Mouse (Mus musculus): Measurements from ENCODE around the gene Dmpk. TPM values are rescaled to one million over a fixed set of nuclear protein-coding genes. Genes with fewer than 3 reads are reported as not detected.

Dmpk gene
- polyA plus RNA-seq, 1 experiment from 2014 or later, result 98.1 TPM

- H3K27me3 ChIP-seq (ENCODE audit: control insufficient read depth, insufficient read depth, low read length), result no peaks in the 10 kb centered on the region
- H3K9ac ChIP-seq (ENCODE audit: low read length), result no peak overlapping the region
- peaks cover 20% of the 10 kb centered on the region for H3K36me3 ChIP-seq (ENCODE audit: control insufficient read depth, insufficient read depth, low read length)
- ATAC-seq (ENCODE audit: insufficient read depth, low FRiP score), result no peak
- no peak overlapping the region for H3K4me2 ChIP-seq (ENCODE audit: low read depth, low read length)
- 0 out of 2 replicates have a peak, but pooled peaks cover 4% of the 10 kb centered on the region for H3K4me1 ChIP-seq (ENCODE audit: control insufficient read depth, insufficient read depth, low read length)
- H3K27ac ChIP-seq (ENCODE audit: low read length), result no peak overlapping the region
- H3K9me3 ChIP-seq (replicated peaks; ENCODE audit: control insufficient read depth, low read length), result no peaks in the 10 kb centered on the region
- 90% methylated on average over 7 of the region's 7 CpGs for WGBS
- no peak overlapping the region for H3K4me3 ChIP-seq (replicated peaks; ENCODE audit: low read length)
Observed at GRCm38 (mm10) chr7:19053136-19053532, 30.5 kb upstream of the Dmpk start.

GRCm38 (mm10) chr7:19054047-19054776 lies 29.4 kb upstream of the Dmpk start, which contains the start of gene Rsph6a:
Gene Rsph6a (plus strand): TSS chr7:19054690.
- no peak within 1 kb of the TSS for H3K4me2 ChIP-seq (ENCODE audit: low read depth, low read length)
- H3K9ac ChIP-seq (ENCODE audit: low read length), result 0 out of 2 replicates have a peak within 1 kb of the TSS, but pooled peaks have one; percentile 16
- 28% methylated on average over 33 of the region's 33 CpGs for WGBS
- H3K9me3 ChIP-seq (replicated peaks; ENCODE audit: control insufficient read depth, low read length), result no peaks in the 10 kb centered on the region
- 0 out of 2 replicates have a peak, but pooled peaks cover 4% of the 10 kb centered on the region for H3K4me1 ChIP-seq (ENCODE audit: control insufficient read depth, insufficient read depth, low read length)
- peak; percentile 57; the same call in 1 of the 2 replicates for ATAC-seq (ENCODE audit: insufficient read depth, low FRiP score)
- peaks cover 15% of the 10 kb centered on the region for H3K36me3 ChIP-seq (ENCODE audit: control insufficient read depth, insufficient read depth, low read length)
- H3K27ac ChIP-seq (ENCODE audit: low read length), result no peak within 1 kb of the TSS
- no peaks in the 10 kb centered on the region for H3K27me3 ChIP-seq (ENCODE audit: control insufficient read depth, insufficient read depth, low read length)
- H3K4me3 ChIP-seq (replicated peaks; ENCODE audit: low read length), result no peak within 1 kb of the TSS

GRCm38 (mm10) chr7:19054777-19055076 lies 28.9 kb upstream of the Dmpk start:
- Histone ChIP-seq H3K27me3 (ENCODE audit: control insufficient read depth, insufficient read depth, low read length) (no peaks in the 10 kb centered on the region), H3K36me3 (ENCODE audit: control insufficient read depth, insufficient read depth, low read length) (peaks cover 14% of the 10 kb centered on the region), H3K4me1 (ENCODE audit: control insufficient read depth, insufficient read depth, low read length) (0 out of 2 replicates have a peak, but pooled peaks cover 4% of the 10 kb centered on the region), H3K27ac (ENCODE audit: low read length) (no peak overlapping the region), H3K9ac (ENCODE audit: low read length) (0 out of 2 replicates have a peak overlapping the region, but pooled peaks have one; percentile 16), H3K4me3 (replicated peaks; ENCODE audit: low read length) (no peak overlapping the region), H3K4me2 (ENCODE audit: low read depth, low read length) (no peak overlapping the region), H3K9me3 (replicated peaks; ENCODE audit: control insufficient read depth, low read length) (no peaks in the 10 kb centered on the region)
- WGBS, result 59% methylated on average over 9 of the region's 9 CpGs
- ATAC-seq (ENCODE audit: insufficient read depth, low FRiP score), result peak; percentile 2; the same call in 1 of the 2 replicates

GRCm38 (mm10) chr7:19055108-19055507 lies 28.5 kb upstream of the Dmpk start:
- no peaks in the 10 kb centered on the region for H3K27me3 ChIP-seq (ENCODE audit: control insufficient read depth, insufficient read depth, low read length)
- H3K4me2 ChIP-seq (ENCODE audit: low read depth, low read length), result no peak overlapping the region
- no peak overlapping the region for H3K9ac ChIP-seq (ENCODE audit: low read length)
- H3K4me1 ChIP-seq (ENCODE audit: control insufficient read depth, insufficient read depth, low read length), result 0 out of 2 replicates have a peak, but pooled peaks cover 4% of the 10 kb centered on the region
- no peaks in the 10 kb centered on the region for H3K9me3 ChIP-seq (replicated peaks; ENCODE audit: control insufficient read depth, low read length)
- H3K36me3 ChIP-seq (ENCODE audit: control insufficient read depth, insufficient read depth, low read length), result peaks cover 11% of the 10 kb centered on the region
- ATAC-seq (ENCODE audit: insufficient read depth, low FRiP score), result no peak
- 85% methylated on average over 8 of the region's 8 CpGs for WGBS
- no peak overlapping the region for H3K27ac ChIP-seq (ENCODE audit: low read length)
- no peak overlapping the region for H3K4me3 ChIP-seq (replicated peaks; ENCODE audit: low read length)

- Histone ChIP-seq H3K9me3 (replicated peaks; ENCODE audit: control insufficient read depth, low read length) (no peaks in the 10 kb centered on the region), H3K4me3 (replicated peaks; ENCODE audit: low read length) (no peak overlapping the region), H3K4me1 (ENCODE audit: control insufficient read depth, insufficient read depth, low read length) (0 out of 2 replicates have a peak, but pooled peaks cover 4% of the 10 kb centered on the region), H3K27me3 (ENCODE audit: control insufficient read depth, insufficient read depth, low read length) (no peaks in the 10 kb centered on the region), H3K9ac (ENCODE audit: low read length) (no peak overlapping the region), H3K4me2 (ENCODE audit: low read depth, low read length) (no peak overlapping the region), H3K36me3 (ENCODE audit: control insufficient read depth, insufficient read depth, low read length) (peaks cover 2% of the 10 kb centered on the region), H3K27ac (ENCODE audit: low read length) (no peak overlapping the region)
- 88% methylated on average over 10 of the region's 10 CpGs for WGBS
- no peak for ATAC-seq (ENCODE audit: insufficient read depth, low FRiP score)
Observed at GRCm38 (mm10) chr7:19057405-19057804, 26.2 kb upstream of the Dmpk start.

- Histone ChIP-seq H3K4me3 (replicated peaks; ENCODE audit: low read length) (peak overlapping the region; percentile 14; the same call in 1 of the 2 replicates), H3K4me1 (ENCODE audit: control insufficient read depth, insufficient read depth, low read length) (no peaks in the 10 kb centered on the region), H3K36me3 (ENCODE audit: control insufficient read depth, insufficient read depth, low read length) (no peaks in the 10 kb centered on the region), H3K9ac (ENCODE audit: low read length) (no peak overlapping the region), H3K27me3 (ENCODE audit: control insufficient read depth, insufficient read depth, low read length) (peaks cover 28% of the 10 kb centered on the region), H3K27ac (ENCODE audit: low read length) (no peak overlapping the region), H3K4me2 (ENCODE audit: low read depth, low read length) (peak overlapping the region; percentile 29; the same call in 1 of the 2 replicates), H3K9me3 (replicated peaks; ENCODE audit: control insufficient read depth, low read length) (no peaks in the 10 kb centered on the region)
- no peak for ATAC-seq (ENCODE audit: insufficient read depth, low FRiP score)
- 37% methylated on average over 13 of the region's 13 CpGs for WGBS
Observed at GRCm38 (mm10) chr7:19065896-19066295, 17.8 kb upstream of the Dmpk start.

GRCm38 (mm10) chr7:19067063-19067462 lies 16.6 kb upstream of the Dmpk start:
- H3K27ac ChIP-seq (ENCODE audit: low read length), result no peak overlapping the region
- H3K27me3 ChIP-seq (ENCODE audit: control insufficient read depth, insufficient read depth, low read length), result peaks cover 28% of the 10 kb centered on the region
- no peak overlapping the region for H3K4me2 ChIP-seq (ENCODE audit: low read depth, low read length)
- H3K4me3 ChIP-seq (replicated peaks; ENCODE audit: low read length), result no peak overlapping the region
- no peaks in the 10 kb centered on the region for H3K9me3 ChIP-seq (replicated peaks; ENCODE audit: control insufficient read depth, low read length)
- H3K36me3 ChIP-seq (ENCODE audit: control insufficient read depth, insufficient read depth, low read length), result no peaks in the 10 kb centered on the region
- no peak overlapping the region for H3K9ac ChIP-seq (ENCODE audit: low read length)
- H3K4me1 ChIP-seq (ENCODE audit: control insufficient read depth, insufficient read depth, low read length), result no peaks in the 10 kb centered on the region
- no peak for ATAC-seq (ENCODE audit: insufficient read depth, low FRiP score)
- 42% methylated on average over 14 of the region's 14 CpGs for WGBS

- no peak overlapping the region for H3K4me2 ChIP-seq (ENCODE audit: low read depth, low read length)
- no peak for ATAC-seq (ENCODE audit: insufficient read depth, low FRiP score)
Observed at GRCm38 (mm10) chr7:19067935-19068334, 15.7 kb upstream of the Dmpk start.

GRCm38 (mm10) chr7:19068707-19069106 lies 14.9 kb upstream of the Dmpk start:
- Histone ChIP-seq H3K4me3 (replicated peaks; ENCODE audit: low read length) (no peak overlapping the region), H3K27me3 (ENCODE audit: control insufficient read depth, insufficient read depth, low read length) (peaks cover 28% of the 10 kb centered on the region), H3K9ac (ENCODE audit: low read length) (no peak overlapping the region), H3K4me1 (ENCODE audit: control insufficient read depth, insufficient read depth, low read length) (no peaks in the 10 kb centered on the region), H3K36me3 (ENCODE audit: control insufficient read depth, insufficient read depth, low read length) (no peaks in the 10 kb centered on the region), H3K9me3 (replicated peaks; ENCODE audit: control insufficient read depth, low read length) (no peaks in the 10 kb centered on the region), H3K4me2 (ENCODE audit: low read depth, low read length) (no peak overlapping the region), H3K27ac (ENCODE audit: low read length) (no peak overlapping the region)
- 1% methylated on average over 2 of the region's 2 CpGs for WGBS
- no peak for ATAC-seq (ENCODE audit: insufficient read depth, low FRiP score)

More at GRCm38 (mm10) chr7:19067935-19068334, 15.7 kb upstream of the Dmpk start:
- peaks cover 28% of the 10 kb centered on the region for H3K27me3 ChIP-seq (ENCODE audit: control insufficient read depth, insufficient read depth, low read length)
- H3K9me3 ChIP-seq (replicated peaks; ENCODE audit: control insufficient read depth, low read length), result no peaks in the 10 kb centered on the region
- no peaks in the 10 kb centered on the region for H3K36me3 ChIP-seq (ENCODE audit: control insufficient read depth, insufficient read depth, low read length)
- H3K4me3 ChIP-seq (replicated peaks; ENCODE audit: low read length), result no peak overlapping the region
- 62% methylated on average over 12 of the region's 14 CpGs for WGBS
- H3K4me1 ChIP-seq (ENCODE audit: control insufficient read depth, insufficient read depth, low read length), result no peaks in the 10 kb centered on the region
- no peak overlapping the region for H3K27ac ChIP-seq (ENCODE audit: low read length)
- H3K9ac ChIP-seq (ENCODE audit: low read length), result no peak overlapping the region
